Mouse (Mus musculus) embryonic facial prominence, embryonic 11.5 days (tissue): Measurements from ENCODE around the gene Ank2. TPM values are rescaled to one million over a fixed set of nuclear protein-coding genes. Genes with fewer than 3 reads are reported as not detected.

Experiments used
- ATAC-seq: fragments of 200-750 bp; cut with Nextera tagmentation; replicated peaks from 2 replicates; pipeline ENCODE4 v1.8.0; 2017; ENCODE audit warnings: low read depth; ENCODE audit not compliant: insufficient number of reproducible peaks, low FRiP score, low TSS enrichment
- DNase-seq: peaks from one replicate; pipeline ENCODE4 v3.0.0-alpha.2; 2015; ENCODE audit warnings: low spot score
- H3K27ac ChIP-seq: fragments of 300-500 bp; sonication (generic); replicated peaks from 2 replicates; pipeline ENCODE4 v1.5.1; 2014; ENCODE audit warnings: mild to moderate bottlenecking, low read depth, low read length, control low read depth
- H3K27me3 ChIP-seq: fragments of 300-500 bp; sonication (generic); 2 replicates; pipeline ENCODE4 v1.6.1; 2014; ENCODE audit warnings: mild to moderate bottlenecking, low read length, moderate library complexity, mixed read lengths; ENCODE audit not compliant: control insufficient read depth, insufficient read depth
- H3K36me3 ChIP-seq: fragments of 300-500 bp; sonication (generic); replicated peaks from 2 replicates; pipeline ENCODE4 v1.6.1; 2014; ENCODE audit warnings: low read depth, mild to moderate bottlenecking, low read length, moderate library complexity, mixed read lengths; ENCODE audit not compliant: control insufficient read depth, insufficient read depth
- H3K4me1 ChIP-seq: fragments of 300-500 bp; sonication (generic); 2 replicates; pipeline ENCODE4 v1.6.1; 2014; ENCODE audit warnings: low read length, mixed read lengths; ENCODE audit not compliant: control insufficient read depth, insufficient read depth
- H3K4me2 ChIP-seq: fragments of 300-500 bp; sonication (generic); 2 replicates; pipeline ENCODE4 v1.6.1; 2014; ENCODE audit warnings: low read depth, mild to moderate bottlenecking, control low read depth, low read length, moderate library complexity
- H3K4me3 ChIP-seq: fragments of 300-500 bp; sonication (generic); 2 replicates; pipeline ENCODE4 v1.5.1; 2014; ENCODE audit warnings: low read depth, low read length, control low read depth
- H3K9ac ChIP-seq: fragments of 300-500 bp; sonication (generic); replicated peaks from 2 replicates; pipeline ENCODE4 v1.6.1; 2014; ENCODE audit warnings: mild to moderate bottlenecking, control low read depth, low read length
- H3K9me3 ChIP-seq: fragments of 300-500 bp; sonication (generic); replicated peaks from 2 replicates; pipeline ENCODE4 v1.6.1; 2016; ENCODE audit warnings: mild to moderate bottlenecking, low read length, inconsistent platforms, mixed read lengths; ENCODE audit not compliant: control insufficient read depth
- WGBS: fragments of 180-500 bp; shearing (Covaris S2); extraction: QIAGEN DNeasy Blood & Tissue Kit; methylation state at CpG from one replicate; pipeline ENCODE4 v1.1.7; 2014; 5-methylcytosine and 5-hydroxymethylcytosine counted together
- polyA plus RNA-seq: library from polyadenylated mRNA; unstranded; fragments of >200 nt; fragmentation: Nextera tagmentation; extraction: Ambion mirVana; gene quantifications from 2 replicates; pipeline ENCODE4 v1.2.1, GENCODE M21; 2014

The Ank2 gene
- polyA plus RNA-seq, 1 experiment from 2014 or later: 26.1 TPM

- H3K27ac ChIP-seq: no peak overlapping the region
- no peaks in the 10 kb centered on the region for H3K9me3 ChIP-seq
- no peaks in the 10 kb centered on the region for H3K27me3 ChIP-seq
- H3K4me3 ChIP-seq: no peak overlapping the region
- H3K9ac ChIP-seq: no peak overlapping the region
- no peak overlapping the region for H3K4me2 ChIP-seq
- H3K36me3 ChIP-seq: no peaks in the 10 kb centered on the region
- H3K4me1 ChIP-seq: no peaks in the 10 kb centered on the region
- DNase-seq (no peak), ATAC-seq (no peak)
- WGBS: 56% methylated on average over 5 of the region's 5 CpGs
Measured at GRCm38 (mm10) chr3:127107281-127107680, 391.9 kb downstream of the Ank2 start.

DNA sequence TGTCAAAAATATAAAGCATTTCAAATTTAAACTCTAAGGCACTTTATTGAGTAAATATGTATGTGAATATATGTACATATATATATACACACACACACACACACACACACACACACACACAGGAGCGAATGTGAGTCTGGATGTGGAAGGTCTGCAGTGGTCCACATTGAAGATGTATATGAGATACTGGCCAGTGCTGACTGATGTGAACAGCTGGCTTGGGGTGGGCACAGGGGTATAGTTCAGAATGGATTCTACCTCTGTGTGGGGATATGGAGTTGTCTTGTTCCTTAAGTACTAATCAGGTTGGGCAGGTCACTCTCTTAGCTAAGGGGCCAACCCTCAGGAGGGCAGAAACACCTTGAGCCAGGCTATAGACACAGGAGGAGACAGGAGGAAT, 397.8 kb downstream of the Ank2 start:
- no peak for ATAC-seq

DNA sequence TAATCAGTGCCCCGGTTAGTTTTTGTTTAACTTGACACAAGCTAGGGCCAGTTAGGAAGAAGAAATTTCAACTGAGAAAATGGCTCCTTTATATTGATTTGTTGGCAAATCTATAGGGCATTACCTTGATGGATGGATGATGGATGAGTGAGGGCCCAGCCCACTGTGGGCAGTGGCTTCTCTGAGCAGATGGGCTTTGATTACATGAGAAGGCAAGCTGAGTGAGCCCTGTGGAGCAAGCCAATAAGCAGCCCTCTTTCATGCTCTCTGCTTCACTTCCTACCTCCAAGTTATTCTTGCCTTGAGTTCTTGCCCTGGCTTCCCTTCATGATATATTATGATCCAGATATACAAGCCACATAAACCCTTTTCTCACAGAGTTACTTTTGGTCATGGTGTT, 401.4 kb downstream of the Ank2 start:
- Histone ChIP-seq H3K4me3 (no peak overlapping the region), H3K27ac (no peak overlapping the region), H3K9me3 (no peaks in the 10 kb centered on the region), H3K4me2 (no peak overlapping the region), H3K27me3 (no peaks in the 10 kb centered on the region), H3K9ac (no peak overlapping the region), H3K36me3 (no peaks in the 10 kb centered on the region), H3K4me1 (no peaks in the 10 kb centered on the region)
- DNase-seq (no peak), ATAC-seq (no peak)
- 94% methylated on average over 1 of the region's 1 CpGs for WGBS

More for the DNA sequence above, 397.8 kb downstream of the Ank2 start:
- no peak overlapping the region for H3K27ac ChIP-seq
- no peak overlapping the region for H3K9ac ChIP-seq
- WGBS: 86% methylated on average over 1 of the region's 1 CpGs
- no peaks in the 10 kb centered on the region for H3K36me3 ChIP-seq
- H3K4me3 ChIP-seq: no peak overlapping the region
- no peaks in the 10 kb centered on the region for H3K9me3 ChIP-seq
- H3K4me2 ChIP-seq: no peak overlapping the region
- no peaks in the 10 kb centered on the region for H3K27me3 ChIP-seq
- no peak for DNase-seq
- no peaks in the 10 kb centered on the region for H3K4me1 ChIP-seq

- DNase-seq: no peak
- Histone ChIP-seq H3K4me3 (no peak overlapping the region), H3K9me3 (no peaks in the 10 kb centered on the region), H3K27ac (no peak overlapping the region), H3K27me3 (no peaks in the 10 kb centered on the region), H3K9ac (no peak overlapping the region), H3K4me2 (no peak overlapping the region), H3K4me1 (no peaks in the 10 kb centered on the region), H3K36me3 (no peaks in the 10 kb centered on the region)
- no peak for ATAC-seq
- 86% methylated on average over 1 of the region's 1 CpGs for WGBS
Measured at GRCm38 (mm10) chr3:127097106-127097505, 402.0 kb downstream of the Ank2 start.

GRCm38 (mm10) chr3:127093631-127094030, 405.5 kb downstream of the Ank2 start:
- Histone ChIP-seq H3K27me3 (no peaks in the 10 kb centered on the region), H3K4me1 (no peaks in the 10 kb centered on the region), H3K27ac (no peak overlapping the region), H3K4me3 (no peak overlapping the region), H3K4me2 (no peak overlapping the region), H3K36me3 (no peaks in the 10 kb centered on the region), H3K9me3 (no peaks in the 10 kb centered on the region), H3K9ac (no peak overlapping the region)
- ATAC-seq: no peak
- WGBS: 84% methylated on average over 4 of the region's 4 CpGs
- DNase-seq: no peak

DNA sequence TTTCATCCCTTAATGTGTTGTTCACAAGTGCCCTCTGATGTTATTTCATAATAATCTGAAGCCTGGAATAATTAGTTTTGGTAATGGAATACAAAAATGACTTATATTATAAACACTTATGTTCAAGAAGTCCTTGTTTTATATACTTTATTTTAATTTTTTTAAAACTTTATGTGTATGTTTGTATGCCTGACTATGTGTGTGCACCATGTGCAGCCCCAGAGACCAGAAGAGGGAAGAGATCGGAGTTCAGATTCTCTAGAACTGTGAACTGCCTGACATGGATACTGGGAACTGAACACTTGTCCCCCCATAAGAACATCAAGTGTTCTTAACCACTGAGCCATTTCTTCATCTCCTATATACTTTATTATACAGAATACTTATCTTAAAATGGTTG, 411.6 kb downstream of the Ank2 start:
- no peak overlapping the region for H3K27ac ChIP-seq
- no peaks in the 10 kb centered on the region for H3K4me1 ChIP-seq
- no peaks in the 10 kb centered on the region for H3K27me3 ChIP-seq
- DNase-seq (no peak), ATAC-seq (no peak)
- 86% methylated on average over 1 of the region's 1 CpGs for WGBS
- no peak overlapping the region for H3K4me3 ChIP-seq
- no peak overlapping the region for H3K9ac ChIP-seq
- no peak overlapping the region for H3K4me2 ChIP-seq
- H3K36me3 ChIP-seq: no peaks in the 10 kb centered on the region
- no peaks in the 10 kb centered on the region for H3K9me3 ChIP-seq

- Histone ChIP-seq H3K27ac (no peak overlapping the region), H3K9ac (no peak overlapping the region), H3K4me1 (no peaks in the 10 kb centered on the region), H3K27me3 (no peaks in the 10 kb centered on the region), H3K4me3 (no peak overlapping the region), H3K36me3 (no peaks in the 10 kb centered on the region), H3K4me2 (no peak overlapping the region), H3K9me3 (no peaks in the 10 kb centered on the region)
- no peak for DNase-seq
- 0 out of 2 replicates have a peak, but pooled peaks have one; percentile 48 for ATAC-seq
- 47% methylated on average over 3 of the region's 3 CpGs for WGBS
Measured at GRCm38 (mm10) chr3:127086834-127087506, 412.2 kb downstream of the Ank2 start.

DNA sequence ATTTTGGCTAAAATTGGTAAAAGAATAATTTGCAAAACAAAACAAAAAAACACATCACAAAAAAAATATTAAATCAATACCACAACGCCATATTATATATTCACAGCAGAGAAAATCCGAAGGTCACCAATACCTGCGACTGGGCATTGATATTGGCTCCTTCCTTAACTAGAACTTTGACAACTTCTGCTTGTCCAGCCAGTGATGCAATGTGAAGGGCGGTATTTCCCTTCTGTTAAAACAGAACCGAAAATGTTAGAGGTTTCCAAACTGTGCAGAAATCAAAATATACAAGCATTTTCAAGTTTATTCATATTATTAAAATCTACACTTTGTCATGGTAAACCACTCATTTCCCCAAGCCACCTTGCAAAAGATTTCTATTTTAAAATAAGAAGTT, 421.8 kb downstream of the Ank2 start:
- H3K4me2 ChIP-seq: no peak overlapping the region
- no peak for ATAC-seq
- no peaks in the 10 kb centered on the region for H3K36me3 ChIP-seq
- WGBS: 91% methylated on average over 5 of the region's 5 CpGs
- H3K4me1 ChIP-seq: no peaks in the 10 kb centered on the region
- no peak overlapping the region for H3K4me3 ChIP-seq
- DNase-seq: no peak
- no peak overlapping the region for H3K27ac ChIP-seq
- no peaks in the 10 kb centered on the region for H3K27me3 ChIP-seq
- H3K9me3 ChIP-seq: no peaks in the 10 kb centered on the region
- H3K9ac ChIP-seq: no peak overlapping the region
